Mouse (Mus musculus) heart, postnatal 0 days (tissue): ENCODE data around the gene Pigv.

Experiments used
- CTCF ChIP-seq: IDR thresholded peaks from 2 replicates; pipeline ENCODE4 v1.5.1; 2016; ENCODE audit warnings: antibody characterized with exemption, control low read depth, low read depth
- EP300 ChIP-seq: IDR thresholded peaks from 2 replicates; pipeline ENCODE4 v1.6.1; 2016; ENCODE audit warnings: antibody characterized with exemption, low read depth

- TF ChIP-seq CTCF (no peak), EP300 (no peak)
Observed at GRCm38 (mm10) chr4:133662945-133663344, 9.5 kb downstream of the Pigv start.
